Mouse (Mus musculus) heart, postnatal 0 days (tissue): ENCODE measurements around the gene Gstz1. TPM values are rescaled to one million over a fixed set of nuclear protein-coding genes. Genes with fewer than 3 reads are reported as not detected.
"Not testable (repeated sequence)": the region's sequence is repeated elsewhere in the genome, so short reads cannot be mapped to it uniquely, and the experiment has no call there.

Experiments used
- ATAC-seq: fragments of 200-750 bp; cut with Nextera tagmentation; 2 replicates; pipeline ENCODE4 v1.8.0; 2017; ENCODE audit warnings: low read depth, moderate number of reproducible peaks, moderate library complexity; ENCODE audit not compliant: insufficient read depth
- DNase-seq: peaks from one replicate; pipeline ENCODE4 v3.0.0-alpha.2; 2016; ENCODE audit warnings: low spot score
- H3K27ac ChIP-seq: fragments of 300-500 bp; sonication (generic); 2 replicates; pipeline ENCODE4 v1.5.1; 2014; ENCODE audit warnings: low read depth, mild to moderate bottlenecking
- H3K27me3 ChIP-seq: fragments of 300-500 bp; sonication (generic); 2 replicates; pipeline ENCODE4 v1.6.1; 2014; ENCODE audit warnings: low read length, mixed read lengths; ENCODE audit not compliant: control insufficient read depth, insufficient read depth
- H3K36me3 ChIP-seq: fragments of 300-500 bp; sonication (generic); replicated peaks from 2 replicates; pipeline ENCODE4 v1.6.1; 2014; ENCODE audit warnings: low read length, mixed read lengths; ENCODE audit not compliant: control insufficient read depth, insufficient read depth
- H3K4me1 ChIP-seq: fragments of 300-500 bp; sonication (generic); 2 replicates; pipeline ENCODE4 v1.6.1; 2014; ENCODE audit warnings: antibody characterized with exemption; ENCODE audit not compliant: control insufficient read depth, insufficient read depth
- H3K4me2 ChIP-seq: fragments of 300-500 bp; sonication (generic); 2 replicates; pipeline ENCODE4 v1.6.1; 2014; ENCODE audit warnings: low read depth, mild to moderate bottlenecking, low read length, moderate library complexity
- H3K4me3 ChIP-seq: fragments of 300-500 bp; sonication (generic); 2 replicates; pipeline ENCODE4 v1.5.1; 2014; ENCODE audit warnings: low read depth, low read length
- H3K9ac ChIP-seq: fragments of 300-500 bp; sonication (generic); replicated peaks from 2 replicates; pipeline ENCODE4 v1.6.1; 2014; ENCODE audit warnings: low read depth, low read length, mixed read lengths
- H3K9me3 ChIP-seq: fragments of 300-500 bp; sonication (generic); replicated peaks from 2 replicates; pipeline ENCODE4 v1.6.1; 2016; ENCODE audit warnings: low read length; ENCODE audit not compliant: control insufficient read depth
- CTCF ChIP-seq: IDR thresholded peaks from 2 replicates; pipeline ENCODE4 v1.5.1; 2016; ENCODE audit warnings: antibody characterized with exemption, control low read depth, low read depth
- EP300 ChIP-seq: IDR thresholded peaks from 2 replicates; pipeline ENCODE4 v1.6.1; 2016; ENCODE audit warnings: antibody characterized with exemption, low read depth
- WGBS: fragments of 180-500 bp; shearing (Covaris S2); extraction: QIAGEN DNeasy Blood & Tissue Kit; methylation state at CpG from one replicate; pipeline ENCODE4 v1.1.7; 2014; 5-methylcytosine and 5-hydroxymethylcytosine counted together
- polyA plus RNA-seq: library from polyadenylated mRNA; unstranded; fragments of >200 nt; fragmentation: Nextera tagmentation; extraction: Ambion mirVana; gene quantifications from 2 replicates; pipeline ENCODE4 v1.2.1, GENCODE M21; 2015
- total RNA-seq: library from RNA; depleted of rRNA; stranded (reverse); fragments of >200 nt; gene quantifications from 2 replicates; pipeline ENCODE4 v1.2.3, GENCODE M21; 2014; ENCODE audit warnings: low replicate concordance

The Gstz1 gene
- total and polyA plus RNA-seq, 2 experiments from 2014 or later = 36.2 to 62.9 TPM

DNA sequence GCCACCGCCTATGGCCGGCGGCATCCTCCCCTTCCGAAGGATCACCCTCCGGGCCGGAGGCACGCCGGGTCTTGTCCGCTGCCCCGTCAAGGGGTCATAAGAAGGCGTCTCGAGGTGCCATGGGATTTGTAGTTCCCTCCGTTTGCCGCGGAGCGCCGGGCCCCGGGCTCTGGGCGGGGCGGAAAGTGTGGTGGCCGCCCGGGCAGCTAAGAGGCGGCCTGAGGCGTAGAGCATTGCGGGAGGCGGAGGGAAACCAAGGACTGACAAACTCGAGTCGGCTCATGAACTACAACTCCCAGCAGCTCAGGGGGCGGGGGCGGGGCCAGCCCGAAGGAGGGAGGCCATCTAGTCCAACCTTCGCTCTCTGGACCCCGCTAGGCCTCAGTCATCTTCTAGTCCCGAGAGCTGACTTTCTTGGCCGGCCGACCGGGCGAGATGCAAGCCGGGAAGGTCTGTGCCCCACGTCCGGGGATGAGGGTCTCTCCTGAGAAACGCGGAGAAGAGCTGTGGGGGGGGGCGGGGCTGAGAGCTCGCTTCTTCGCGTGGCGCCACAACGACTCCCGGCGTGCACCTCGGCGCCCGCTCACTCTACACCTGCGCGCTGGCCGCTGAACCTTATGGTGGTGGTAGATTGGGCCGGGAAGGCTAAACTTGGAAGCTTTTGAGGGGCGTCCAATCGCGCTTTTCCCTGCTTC lies 577 bp downstream of the Gstz1 start, which contains the start of gene Pomt2:
Pomt2 (minus strand) TSS at position 574 of the 695 bp plus-strand sequence.
- TF ChIP-seq CTCF (no peak), EP300 (0 out of 2 replicates have a peak, but pooled peaks have one; percentile 32)
- under 1% methylated on average over 61 of the region's 61 CpGs for WGBS
- Histone ChIP-seq H3K4me1 (peaks cover 9% of the 10 kb centered on the region), H3K4me2 (peak within 1 kb of the TSS; percentile 77), H3K9me3 (0 out of 2 replicates have a peak, but pooled peaks cover 3% of the 10 kb centered on the region), H3K9ac (peak within 1 kb of the TSS; percentile 65), H3K4me3 (peak within 1 kb of the TSS; percentile 94), H3K27me3 (no peaks in the 10 kb centered on the region), H3K36me3 (no peaks in the 10 kb centered on the region), H3K27ac (peak within 1 kb of the TSS; percentile 76)
- ATAC-seq (peak; percentile 96), DNase-seq (peak; percentile 98)

DNA sequence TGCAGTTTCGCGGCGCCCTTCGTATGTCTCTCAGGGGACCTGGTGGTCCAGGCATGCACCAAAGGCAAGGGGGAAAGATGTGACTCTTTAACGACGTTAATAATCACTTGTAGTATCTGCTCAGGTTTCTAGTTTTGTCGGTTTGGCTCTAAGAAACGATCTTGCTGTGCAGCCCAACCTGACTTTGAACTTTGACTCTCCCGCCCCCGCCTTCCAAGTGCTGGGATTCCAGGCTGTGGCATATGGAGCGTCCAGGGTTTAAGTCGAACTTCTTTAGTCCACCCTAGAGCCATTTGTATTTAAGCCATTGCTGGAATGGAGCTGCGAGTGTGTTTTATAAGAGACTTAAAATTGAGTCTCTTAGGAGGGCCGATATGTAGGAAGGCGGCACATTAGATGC lies 1.2 kb downstream of the Gstz1 start:
- Histone ChIP-seq H3K9me3 (0 out of 2 replicates have a peak, but pooled peaks cover 3% of the 10 kb centered on the region), H3K27ac (peak overlapping the region; percentile 76), H3K4me1 (peaks cover 9% of the 10 kb centered on the region), H3K9ac (peak overlapping the region; percentile 65), H3K4me3 (peak overlapping the region; percentile 94), H3K27me3 (no peaks in the 10 kb centered on the region), H3K4me2 (peak overlapping the region; percentile 77), H3K36me3 (no peaks in the 10 kb centered on the region)
- WGBS = 23% methylated on average over 15 of the region's 15 CpGs
- no peak for TF ChIP-seq EP300
- TF ChIP-seq CTCF = no peak
- ATAC-seq (no peak), DNase-seq (no peak)

- no peak for TF ChIP-seq CTCF
- TF ChIP-seq EP300 = no peak
- Histone ChIP-seq H3K9me3 (0 out of 2 replicates have a peak, but pooled peaks cover 3% of the 10 kb centered on the region), H3K9ac (no peak overlapping the region), H3K27me3 (no peaks in the 10 kb centered on the region), H3K4me3 (no peak overlapping the region), H3K4me1 (peaks cover 9% of the 10 kb centered on the region), H3K4me2 (no peak overlapping the region), H3K27ac (no peak overlapping the region), H3K36me3 (no peaks in the 10 kb centered on the region)
- no peak for DNase-seq
- ATAC-seq = no peak
- 96% methylated on average over 5 of the region's 5 CpGs for WGBS
Observed at GRCm38 (mm10) chr12:87149471-87149870, 2.5 kb downstream of the Gstz1 start.

GRCm38 (mm10) chr12:87154448-87154847 lies 7.5 kb downstream of the Gstz1 start:
- not testable (repeated sequence) for DNase-seq, H3K4me1 ChIP-seq, H3K36me3 ChIP-seq, H3K4me3 ChIP-seq, ATAC-seq, H3K9ac ChIP-seq, H3K27me3 ChIP-seq, H3K27ac ChIP-seq, H3K4me2 ChIP-seq, H3K9me3 ChIP-seq
- WGBS = 91% methylated on average over 4 of the region's 4 CpGs

GRCm38 (mm10) chr12:87157361-87157760 lies 10.4 kb downstream of the Gstz1 start:
- DNase-seq (no peak), ATAC-seq (no peak)
- peaks cover 3% of the 10 kb centered on the region; the same call in 1 of the 2 replicates for H3K36me3 ChIP-seq
- no peak overlapping the region for H3K4me2 ChIP-seq
- H3K9me3 ChIP-seq = no peaks in the 10 kb centered on the region
- no peak overlapping the region for H3K27ac ChIP-seq
- no peak overlapping the region for H3K9ac ChIP-seq
- H3K4me3 ChIP-seq = no peak overlapping the region
- TF ChIP-seq EP300 = no peak
- no peak for TF ChIP-seq CTCF
- no peaks in the 10 kb centered on the region for H3K4me1 ChIP-seq
- H3K27me3 ChIP-seq = no peaks in the 10 kb centered on the region
- 52% methylated on average over 4 of the region's 4 CpGs for WGBS

DNA sequence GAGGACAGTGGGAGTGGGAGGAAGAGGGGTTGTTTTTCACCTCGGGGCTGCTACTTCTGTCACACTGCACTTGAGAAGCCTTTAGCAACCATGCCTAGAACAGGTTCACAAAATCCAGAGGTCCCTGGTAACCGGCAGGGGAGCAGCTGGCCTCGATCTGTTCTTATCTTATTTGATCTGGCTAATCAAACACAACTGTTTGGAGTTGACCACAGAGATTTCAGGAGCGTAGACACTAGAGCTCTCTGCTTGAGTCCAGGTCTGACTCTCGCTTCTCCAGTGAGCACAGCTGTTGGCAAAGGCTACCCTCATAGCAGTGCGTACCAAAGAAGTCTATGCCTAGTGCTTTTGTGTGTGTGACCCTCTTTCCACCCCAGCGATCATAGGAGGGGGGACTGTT lies 11.1 kb downstream of the Gstz1 start:
- Histone ChIP-seq H3K9me3 (no peaks in the 10 kb centered on the region), H3K9ac (no peak overlapping the region), H3K36me3 (peaks cover 6% of the 10 kb centered on the region), H3K4me3 (no peak overlapping the region), H3K27ac (no peak overlapping the region), H3K4me2 (no peak overlapping the region), H3K4me1 (no peaks in the 10 kb centered on the region), H3K27me3 (no peaks in the 10 kb centered on the region)
- DNase-seq (no peak), ATAC-seq (no peak)
- TF ChIP-seq CTCF (no peak), EP300 (no peak)
- 81% methylated on average over 7 of the region's 7 CpGs for WGBS
